Mouse (Mus musculus) ES-Bruce4 (cell line): ENCODE measurements at regions not wholly inside any gene's neighbourhood (a gene's known extent, or its start where the extent isn't known, plus 50 kb on each side); places are given as distances from the start of the nearest gene placed in this dataset.

ENCODE experiments used
- H3K27ac ChIP-seq: 2 replicates; pipeline ENCODE4 v1.5.1; 2012; ENCODE audit warnings: low read length, inconsistent platforms; ENCODE audit not compliant: insufficient read depth
- H3K27me3 ChIP-seq: 2 replicates; pipeline ENCODE4 v1.6.1; 2012; ENCODE audit warnings: mild to moderate bottlenecking, low read length, inconsistent platforms; ENCODE audit not compliant: control insufficient read depth, poor library complexity, insufficient read depth, severe bottlenecking
- H3K36me3 ChIP-seq: 2 replicates; pipeline ENCODE4 v1.6.1; 2012; ENCODE audit warnings: inconsistent platforms, mild to moderate bottlenecking, low read length, moderate library complexity; ENCODE audit not compliant: control insufficient read depth, poor library complexity, insufficient read depth, severe bottlenecking
- H3K4me1 ChIP-seq: one replicate; pipeline ENCODE4 v1.8.1; 2011; ENCODE audit warnings: low read length; ENCODE audit not compliant: control insufficient read depth, insufficient read depth
- H3K4me3 ChIP-seq: 2 replicates; pipeline ENCODE4 v1.5.1; 2011; ENCODE audit warnings: low read depth, mild to moderate bottlenecking, low read length
- H3K9ac ChIP-seq: 2 replicates; pipeline ENCODE4 v1.6.1; 2012; ENCODE audit warnings: low read depth, mild to moderate bottlenecking, inconsistent platforms; ENCODE audit not compliant: poor library complexity, severe bottlenecking
- H3K9me3 ChIP-seq: replicated peaks from 2 replicates; pipeline ENCODE4 v1.6.1; 2012; ENCODE audit warnings: mild to moderate bottlenecking, low read length, inconsistent platforms; ENCODE audit not compliant: control insufficient read depth, poor library complexity, insufficient read depth, severe bottlenecking
- CTCF ChIP-seq: IDR thresholded peaks from one replicate; pipeline ENCODE4 v1.8.1; 2011; ENCODE audit warnings: low read depth, low read length
- EP300 ChIP-seq: IDR thresholded peaks from 2 replicates; pipeline ENCODE4 v1.6.1; 2011; ENCODE audit warnings: low read depth, low read length; ENCODE audit not compliant: insufficient read depth
- POLR2A ChIP-seq: IDR thresholded peaks from one replicate; pipeline ENCODE4 v1.8.1; 2011; ENCODE audit warnings: low read length; ENCODE audit not compliant: insufficient read depth

DNA sequence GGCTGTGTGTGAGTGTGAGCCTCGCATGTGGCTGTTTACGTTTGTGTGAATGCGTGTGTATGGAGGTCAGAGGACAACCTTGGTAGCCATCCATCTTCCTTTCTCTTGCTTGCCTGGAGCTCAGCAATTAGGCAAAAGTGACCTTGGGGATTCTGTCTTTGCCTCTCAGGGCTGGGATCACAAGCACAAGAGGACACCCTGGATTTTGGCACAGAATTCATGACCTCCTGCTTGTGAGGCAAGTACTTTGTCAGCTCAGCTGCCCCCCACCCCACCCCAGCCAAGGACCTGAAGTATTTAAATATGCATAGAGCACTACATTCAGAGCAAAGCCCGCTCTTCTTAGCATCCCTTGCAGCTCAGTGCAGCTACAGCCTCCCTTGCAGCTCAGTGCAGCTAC is 84.6 kb upstream of the Sulf2 start:
- Histone ChIP-seq H3K9ac (no peak overlapping the region), H3K27ac (no peak overlapping the region), H3K27me3 (no peaks in the 10 kb centered on the region), H3K9me3 (peaks cover 9% of the 10 kb centered on the region), H3K4me1 (peaks cover 2% of the 10 kb centered on the region), H3K4me3 (no peak overlapping the region), H3K36me3 (no peaks in the 10 kb centered on the region)
- no peak for TF ChIP-seq EP300
- TF ChIP-seq POLR2A, result no peak
- TF ChIP-seq CTCF, result no peak

DNA sequence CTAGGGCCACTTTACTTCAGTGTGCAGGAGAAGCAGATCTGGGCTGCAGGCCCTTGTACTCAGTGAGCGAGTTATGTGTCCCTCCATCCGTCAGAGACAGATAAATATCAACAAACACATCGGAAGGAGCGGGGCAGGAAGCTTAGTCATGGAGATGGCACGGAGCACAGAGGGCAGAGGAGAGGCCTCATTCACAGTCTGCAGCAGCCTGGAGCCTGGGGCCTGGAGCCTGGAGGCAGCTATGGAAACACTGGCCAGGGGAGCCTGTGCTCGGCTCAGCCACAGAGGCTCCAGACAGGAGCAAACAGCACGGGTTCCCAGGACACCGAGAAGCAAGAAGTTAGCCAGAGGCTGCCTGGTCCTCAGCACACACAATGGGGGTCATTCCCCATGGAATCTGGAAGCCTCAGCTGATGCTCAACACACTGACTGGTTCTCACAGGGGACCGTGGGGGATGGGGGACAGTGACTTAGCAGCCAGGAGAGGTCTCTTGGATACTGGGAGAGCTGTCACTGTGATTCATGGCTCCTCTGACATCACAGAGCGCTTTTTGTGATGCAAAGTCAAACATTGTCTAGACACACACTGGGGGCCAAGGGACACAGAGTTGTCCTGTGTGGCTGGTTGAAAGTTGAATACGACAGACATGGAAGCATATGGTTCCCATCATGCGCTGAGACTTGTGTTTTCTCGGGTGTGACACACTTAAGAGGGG is 82.2 kb upstream of the Sulf2 start:
- H3K27ac ChIP-seq, result no peak overlapping the region
- H3K27me3 ChIP-seq, result no peaks in the 10 kb centered on the region
- peaks cover 2% of the 10 kb centered on the region for H3K4me1 ChIP-seq
- H3K9ac ChIP-seq, result no peak overlapping the region
- no peak overlapping the region for H3K4me3 ChIP-seq
- no peaks in the 10 kb centered on the region for H3K36me3 ChIP-seq
- no peak for TF ChIP-seq CTCF
- TF ChIP-seq POLR2A, result no peak
- TF ChIP-seq EP300, result no peak
- H3K9me3 ChIP-seq, result peaks cover 9% of the 10 kb centered on the region

GRCm38 (mm10) chr2:166236102-166236501 is 80.6 kb upstream of the Sulf2 start:
- Histone ChIP-seq H3K4me3 (no peak overlapping the region), H3K4me1 (peaks cover 2% of the 10 kb centered on the region), H3K9me3 (peaks cover 9% of the 10 kb centered on the region), H3K36me3 (no peaks in the 10 kb centered on the region), H3K27ac (no peak overlapping the region), H3K27me3 (no peaks in the 10 kb centered on the region), H3K9ac (no peak overlapping the region)
- no peak for TF ChIP-seq CTCF

GRCm38 (mm10) chr2:166234579-166235212 is 79.2 kb upstream of the Sulf2 start:
- no peak overlapping the region for H3K27ac ChIP-seq
- H3K9me3 ChIP-seq, result no peaks in the 10 kb centered on the region
- no peaks in the 10 kb centered on the region for H3K27me3 ChIP-seq
- H3K4me1 ChIP-seq, result peaks cover 2% of the 10 kb centered on the region
- H3K36me3 ChIP-seq, result no peaks in the 10 kb centered on the region
- no peak overlapping the region for H3K9ac ChIP-seq
- TF ChIP-seq EP300 (no peak), POLR2A (no peak), CTCF (no peak)
- no peak overlapping the region for H3K4me3 ChIP-seq

DNA sequence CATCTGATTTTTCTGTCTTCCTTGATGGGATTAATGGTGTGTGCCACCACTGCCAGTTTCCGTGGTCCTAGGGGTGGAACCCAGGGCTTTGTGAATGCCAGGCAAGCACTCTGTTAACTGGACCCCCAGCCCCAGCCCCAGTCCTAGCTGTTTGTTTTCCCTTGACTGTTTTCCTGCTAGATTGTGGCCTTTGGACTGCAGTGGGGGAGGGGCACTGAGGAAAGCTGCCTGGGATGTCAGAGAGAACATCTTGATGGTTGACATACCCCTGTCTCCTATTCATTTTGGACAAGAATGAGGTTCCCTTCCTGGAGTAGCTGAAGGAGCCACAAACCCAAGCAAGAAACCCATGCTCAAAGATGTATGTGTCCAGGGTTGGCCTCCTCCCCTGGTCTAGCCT is 77.8 kb upstream of the Sulf2 start:
- H3K4me3 ChIP-seq, result no peak overlapping the region
- no peaks in the 10 kb centered on the region for H3K9me3 ChIP-seq
- H3K9ac ChIP-seq, result no peak overlapping the region
- H3K4me1 ChIP-seq, result peaks cover 2% of the 10 kb centered on the region
- no peaks in the 10 kb centered on the region for H3K36me3 ChIP-seq
- no peak overlapping the region for H3K27ac ChIP-seq
- TF ChIP-seq CTCF (no peak), EP300 (no peak), POLR2A (no peak)
- H3K27me3 ChIP-seq, result no peaks in the 10 kb centered on the region

DNA sequence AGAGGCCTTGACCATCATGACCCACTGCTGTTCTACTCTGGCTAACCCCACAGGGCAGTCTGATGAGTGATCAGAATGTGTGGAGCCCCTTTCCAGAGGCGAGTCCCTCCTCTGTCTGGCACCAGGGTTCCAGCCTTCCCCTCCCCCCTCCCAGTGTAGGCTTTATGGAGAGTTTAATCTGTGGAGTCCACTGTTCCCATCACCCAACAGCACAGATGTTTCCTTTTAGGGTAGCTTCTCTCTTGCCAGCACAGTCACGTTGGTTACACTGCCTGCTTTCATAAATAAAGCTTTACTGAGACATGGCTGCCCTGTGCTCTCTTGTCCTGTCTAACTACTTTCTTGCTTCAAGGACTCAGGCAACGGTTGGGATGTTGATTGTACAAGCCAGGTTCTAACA is 76.9 kb upstream of the Sulf2 start:
- Histone ChIP-seq H3K27ac (no peak overlapping the region), H3K4me3 (no peak overlapping the region), H3K9me3 (no peaks in the 10 kb centered on the region), H3K4me1 (no peaks in the 10 kb centered on the region), H3K27me3 (no peaks in the 10 kb centered on the region), H3K36me3 (no peaks in the 10 kb centered on the region), H3K9ac (no peak overlapping the region)
- TF ChIP-seq CTCF, result no peak
- TF ChIP-seq EP300, result no peak
- TF ChIP-seq POLR2A, result no peak
